Mouse (Mus musculus) fibroblast of lung, adult 2 months (primary cell): ENCODE data around the gene Axin1.
"Not testable (repeated sequence)": the region's sequence is repeated elsewhere in the genome, so short reads cannot be mapped to it uniquely, and the experiment has no call there.

Experiments
- DNase-seq: peaks from one replicate; pipeline ENCODE4 v3.0.0-alpha.2; 2011; ENCODE audit warnings: low read depth

Axin1 gene

GRCm38 (mm10) chr17:26119766-26120710 is 18.4 kb upstream of the Axin1 start:
- DNase-seq = peak; percentile 50

GRCm38 (mm10) chr17:26122431-26123140 is 15.9 kb upstream of the Axin1 start:
- no peak for DNase-seq

GRCm38 (mm10) chr17:26123267-26123684 is 15.2 kb upstream of the Axin1 start, which contains the start of gene Mrpl28:
Gene Mrpl28, plus strand, starts transcription at chr17:26123500.
- DNase-seq = peak; percentile 87

GRCm38 (mm10) chr17:26124560-26124959 is 13.9 kb upstream of the Axin1 start:
- DNase-seq = no peak

- DNase-seq = no peak
Observed at GRCm38 (mm10) chr17:26125226-26125625, 13.3 kb upstream of the Axin1 start.

GRCm38 (mm10) chr17:26131062-26131732 is 7.3 kb upstream of the Axin1 start:
- no peak for DNase-seq

- DNase-seq = no peak
Observed at GRCm38 (mm10) chr17:26131856-26132853, 6.3 kb upstream of the Axin1 start.

- DNase-seq = no peak
Observed at GRCm38 (mm10) chr17:26137106-26137750, 1.3 kb upstream of the Axin1 start.

- no peak for DNase-seq
Observed at GRCm38 (mm10) chr17:26137751-26138130, 747 bp upstream of the Axin1 start.

- no peak for DNase-seq
Observed at GRCm38 (mm10) chr17:26138901-26139381, 453 bp downstream of the Axin1 start.

GRCm38 (mm10) chr17:26142796-26143195 is 4.3 kb downstream of the Axin1 start:
- no peak for DNase-seq

GRCm38 (mm10) chr17:26143386-26143785 is 4.9 kb downstream of the Axin1 start:
- no peak for DNase-seq

GRCm38 (mm10) chr17:26149056-26149455 is 10.6 kb downstream of the Axin1 start:
- no peak for DNase-seq

GRCm38 (mm10) chr17:26151886-26152630 is 13.6 kb downstream of the Axin1 start:
- DNase-seq = no peak

GRCm38 (mm10) chr17:26162736-26163135 is 24.2 kb downstream of the Axin1 start:
- no peak for DNase-seq

- DNase-seq = no peak
Observed at GRCm38 (mm10) chr17:26168039-26168438, 29.6 kb downstream of the Axin1 start.

- DNase-seq = not testable (repeated sequence)
Observed at GRCm38 (mm10) chr17:26175248-26175647, 36.8 kb downstream of the Axin1 start.

- DNase-seq = no peak
Observed at GRCm38 (mm10) chr17:26178611-26179010, 40.1 kb downstream of the Axin1 start.

GRCm38 (mm10) chr17:26181179-26181578 is 42.7 kb downstream of the Axin1 start:
- DNase-seq = no peak

- no peak for DNase-seq
Observed at GRCm38 (mm10) chr17:26187592-26187991, 49.1 kb downstream of the Axin1 start.
